Mouse (Mus musculus) bone marrow macrophage, adult 2 months (primary cell): ENCODE measurements at regions not wholly inside any gene's neighbourhood (a gene's known extent, or its start where the extent isn't known, plus 50 kb on each side); places are given as distances from the start of the nearest gene placed in this dataset.

Experiments
- H3K27ac ChIP-seq: 2 replicates; pipeline ENCODE4 v1.5.1; 2012; ENCODE audit warnings: low read depth, low read length; ENCODE audit not compliant: insufficient read depth
- H3K4me1 ChIP-seq: 2 replicates; pipeline ENCODE4 v1.6.1; 2012; ENCODE audit warnings: low read length; ENCODE audit not compliant: control insufficient read depth, insufficient read depth
- H3K4me3 ChIP-seq: 2 replicates; pipeline ENCODE4 v1.5.1; 2012; ENCODE audit warnings: mild to moderate bottlenecking, low read length, moderate library complexity; ENCODE audit not compliant: insufficient read depth
- CTCF ChIP-seq: IDR thresholded peaks from 2 replicates; pipeline ENCODE4 v1.5.1; 2012; ENCODE audit warnings: low read depth, mild to moderate bottlenecking, low read length, moderate library complexity
- POLR2A ChIP-seq: IDR thresholded peaks from 2 replicates; pipeline ENCODE4 v1.6.1; 2012; ENCODE audit warnings: mild to moderate bottlenecking, low read depth, low read length, borderline replicate concordance

DNA sequence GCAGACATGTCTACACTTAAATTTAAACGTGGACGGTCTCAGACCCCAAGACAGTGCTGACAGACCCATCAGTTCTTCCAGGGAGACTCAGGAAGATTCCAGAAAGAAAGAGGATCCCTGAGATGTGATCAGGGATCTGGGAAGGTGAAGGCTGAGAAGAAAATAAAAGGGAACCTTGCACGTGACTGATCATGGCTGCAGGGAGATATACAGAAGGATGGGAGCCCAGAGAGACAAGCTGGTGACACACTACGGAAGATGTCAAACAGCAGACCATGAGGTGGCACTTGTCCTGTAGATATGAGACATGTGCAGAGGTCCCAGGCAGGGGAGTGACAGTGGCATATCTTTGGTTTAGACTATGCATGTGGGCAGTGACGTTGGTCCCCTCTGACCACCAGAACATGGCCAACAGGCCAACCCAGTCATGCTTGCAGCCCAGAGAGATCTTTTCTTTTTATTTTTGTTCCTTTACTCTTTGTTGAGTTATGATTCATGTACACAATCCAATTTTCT is 231.5 kb downstream of the Rplp1 start:
- Histone ChIP-seq H3K4me3 (no peak overlapping the region), H3K27ac (no peak overlapping the region), H3K4me1 (peaks cover 23% of the 10 kb centered on the region)
- TF ChIP-seq CTCF (no peak), POLR2A (no peak)

DNA sequence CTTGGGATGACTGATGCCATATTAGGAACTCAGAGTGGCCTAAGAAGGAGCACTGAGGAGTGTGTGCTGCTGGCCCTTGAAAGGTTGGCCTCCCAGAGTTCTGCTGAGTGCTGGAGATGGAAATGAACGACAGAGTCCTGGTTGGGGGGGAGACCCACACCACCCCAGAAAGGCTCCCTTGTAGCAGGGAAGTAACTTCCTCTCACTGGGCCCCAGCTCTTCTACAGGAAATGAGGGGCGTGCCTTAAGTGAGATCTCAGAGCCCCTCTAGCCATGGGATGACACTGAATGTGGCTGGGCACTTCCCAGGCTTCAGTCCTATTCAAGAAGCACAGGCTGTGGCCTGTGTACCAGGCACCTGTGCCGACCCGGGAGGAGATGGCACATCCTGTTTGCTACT is 232.0 kb downstream of the Rplp1 start:
- peak overlapping the region; percentile 30 for H3K27ac ChIP-seq

DNA sequence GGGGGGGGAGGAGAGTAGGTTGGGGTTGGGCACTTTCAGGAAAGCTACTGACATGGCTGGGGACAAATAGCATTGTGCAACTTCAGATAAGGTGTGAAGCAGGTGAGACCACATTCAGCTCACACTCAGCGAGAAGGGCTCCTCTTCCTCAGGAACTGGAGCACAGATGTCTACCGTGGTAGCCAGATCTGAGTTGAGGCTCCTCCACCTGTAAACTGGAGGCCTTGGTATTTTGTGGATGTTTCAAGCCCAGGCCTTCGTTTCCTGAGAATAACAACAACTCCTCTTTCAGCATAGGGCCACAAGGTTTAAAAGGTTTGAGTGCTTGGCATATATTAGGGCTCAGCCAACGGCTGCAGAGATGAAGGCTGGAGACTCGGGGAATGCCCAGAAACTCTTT is 232.9 kb downstream of the Rplp1 start:
- Histone ChIP-seq H3K4me1 (peaks cover 23% of the 10 kb centered on the region), H3K4me3 (no peak overlapping the region), H3K27ac (0 out of 2 replicates have a peak overlapping the region, but pooled peaks have one; percentile 10)
- TF ChIP-seq CTCF (no peak), POLR2A (no peak)

More for the DNA sequence above, 232.0 kb downstream of the Rplp1 start:
- H3K4me3 ChIP-seq: no peak overlapping the region; the same call in 1 of the 2 replicates
- H3K4me1 ChIP-seq: peaks cover 23% of the 10 kb centered on the region
- no peak for TF ChIP-seq CTCF
- no peak for TF ChIP-seq POLR2A

DNA sequence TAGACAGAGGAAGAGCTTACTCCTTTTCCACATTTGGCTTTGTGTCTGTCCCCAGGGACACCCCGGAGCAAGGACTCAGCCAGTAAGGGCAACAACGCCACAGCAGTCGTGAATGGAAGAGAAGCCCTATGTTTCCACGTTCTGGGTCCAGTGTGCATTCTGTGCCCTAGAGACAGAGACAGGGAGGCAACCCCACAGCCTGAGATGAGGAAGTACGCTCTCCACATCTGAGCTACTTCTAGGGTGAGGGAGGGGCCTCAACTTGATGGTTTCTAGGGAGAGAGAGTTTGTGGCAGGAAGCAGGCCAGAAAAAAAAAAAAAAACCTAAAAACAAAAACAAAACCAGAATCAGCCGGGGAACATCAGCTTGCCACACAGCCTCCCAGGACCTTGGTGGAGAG is 233.4 kb downstream of the Rplp1 start:
- peaks cover 23% of the 10 kb centered on the region for H3K4me1 ChIP-seq
- H3K27ac ChIP-seq: peak overlapping the region; percentile 23; the same call in 1 of the 2 replicates
- H3K4me3 ChIP-seq: no peak overlapping the region
- TF ChIP-seq CTCF: no peak
- TF ChIP-seq POLR2A: no peak

DNA sequence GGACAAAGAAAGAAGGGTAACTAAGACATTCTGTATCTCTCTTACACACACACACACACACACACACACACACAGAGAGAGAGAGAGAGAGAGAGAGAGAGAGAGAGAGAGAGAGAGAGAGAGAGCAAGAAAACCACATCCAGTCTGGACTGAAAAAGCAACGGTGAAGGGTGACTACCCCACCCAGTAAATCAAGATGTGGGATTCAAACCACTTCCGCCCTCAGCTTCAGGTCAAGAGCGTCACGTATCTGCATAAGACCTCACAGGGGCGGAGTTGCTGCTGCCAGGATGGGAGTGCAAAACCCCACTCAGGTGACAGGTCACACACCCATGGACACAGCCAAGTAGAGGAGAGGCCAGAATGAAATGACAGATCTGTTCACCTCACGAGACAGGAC is 234.7 kb downstream of the Rplp1 start:
- H3K27ac ChIP-seq: no peak overlapping the region
- TF ChIP-seq POLR2A (no peak), CTCF (no peak)
- peaks cover 23% of the 10 kb centered on the region for H3K4me1 ChIP-seq
- no peak overlapping the region for H3K4me3 ChIP-seq

DNA sequence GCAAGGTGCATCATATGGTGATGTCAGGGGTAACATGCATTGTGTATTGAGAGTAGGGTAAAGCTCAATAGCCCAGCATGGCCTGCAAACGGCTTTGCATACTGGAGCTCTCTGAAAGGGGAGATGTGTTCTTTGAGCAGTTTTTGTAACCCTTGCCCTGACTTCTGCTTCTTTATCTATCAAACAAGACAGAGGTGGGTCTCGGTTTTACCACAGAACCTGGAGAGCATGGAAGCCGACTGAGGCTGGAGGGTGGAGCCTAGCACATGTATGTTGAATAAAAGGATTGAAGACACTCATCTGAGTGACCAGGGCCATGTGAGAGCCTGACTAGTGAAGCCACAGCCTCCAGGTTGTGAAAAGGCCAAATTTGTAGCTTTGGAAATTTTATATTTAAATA is 236.7 kb downstream of the Rplp1 start:
- Histone ChIP-seq H3K4me1 (peaks cover 18% of the 10 kb centered on the region), H3K4me3 (no peak overlapping the region), H3K27ac (no peak overlapping the region)
- no peak for TF ChIP-seq CTCF
- no peak for TF ChIP-seq POLR2A

DNA sequence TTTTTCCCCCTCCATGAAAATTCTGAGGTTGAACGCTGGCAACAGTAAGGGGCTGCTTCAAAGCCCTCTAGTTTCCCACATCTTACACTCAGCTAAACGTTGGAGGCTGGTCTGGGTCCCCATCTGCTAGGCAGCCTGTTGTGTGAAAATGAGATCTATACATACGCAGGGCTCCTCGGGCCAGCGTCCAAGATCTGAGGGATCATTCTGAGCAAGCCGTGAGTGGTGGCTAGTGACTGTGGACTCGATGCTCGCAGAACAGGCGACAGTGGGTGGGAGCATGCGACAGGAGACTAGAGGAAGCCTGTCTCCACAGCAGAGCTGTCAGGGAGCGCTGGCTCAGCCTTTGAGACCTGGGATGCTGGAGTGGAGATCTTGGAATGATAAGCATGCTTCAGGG is 237.3 kb downstream of the Rplp1 start:
- no peak overlapping the region for H3K4me3 ChIP-seq
- peaks cover 13% of the 10 kb centered on the region for H3K4me1 ChIP-seq

DNA sequence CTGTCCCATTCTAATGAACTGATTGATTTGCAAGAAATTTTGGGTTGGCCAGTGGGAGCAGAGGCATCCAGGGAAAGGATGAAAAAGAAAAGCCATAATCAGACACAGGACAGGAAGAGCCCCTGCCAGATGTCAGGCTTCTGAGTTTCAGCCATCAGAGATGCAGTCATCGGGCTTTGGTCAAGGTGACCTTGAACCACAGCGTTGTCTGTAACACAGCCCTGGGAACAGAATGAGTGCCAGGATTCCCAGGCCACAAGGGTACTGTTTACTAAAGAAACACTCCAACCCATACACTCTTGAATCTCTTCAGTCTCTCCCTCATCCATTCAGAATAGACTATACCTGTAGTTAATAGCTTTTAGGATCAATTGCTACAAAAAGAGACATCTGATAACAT is 239.0 kb downstream of the Rplp1 start:
- no peak for TF ChIP-seq POLR2A
- TF ChIP-seq CTCF: no peak
- Histone ChIP-seq H3K4me3 (no peak overlapping the region), H3K27ac (no peak overlapping the region), H3K4me1 (peaks cover 7% of the 10 kb centered on the region)

More for the DNA sequence above, 237.3 kb downstream of the Rplp1 start:
- no peak for TF ChIP-seq POLR2A
- no peak for TF ChIP-seq CTCF
- no peak overlapping the region for H3K27ac ChIP-seq

DNA sequence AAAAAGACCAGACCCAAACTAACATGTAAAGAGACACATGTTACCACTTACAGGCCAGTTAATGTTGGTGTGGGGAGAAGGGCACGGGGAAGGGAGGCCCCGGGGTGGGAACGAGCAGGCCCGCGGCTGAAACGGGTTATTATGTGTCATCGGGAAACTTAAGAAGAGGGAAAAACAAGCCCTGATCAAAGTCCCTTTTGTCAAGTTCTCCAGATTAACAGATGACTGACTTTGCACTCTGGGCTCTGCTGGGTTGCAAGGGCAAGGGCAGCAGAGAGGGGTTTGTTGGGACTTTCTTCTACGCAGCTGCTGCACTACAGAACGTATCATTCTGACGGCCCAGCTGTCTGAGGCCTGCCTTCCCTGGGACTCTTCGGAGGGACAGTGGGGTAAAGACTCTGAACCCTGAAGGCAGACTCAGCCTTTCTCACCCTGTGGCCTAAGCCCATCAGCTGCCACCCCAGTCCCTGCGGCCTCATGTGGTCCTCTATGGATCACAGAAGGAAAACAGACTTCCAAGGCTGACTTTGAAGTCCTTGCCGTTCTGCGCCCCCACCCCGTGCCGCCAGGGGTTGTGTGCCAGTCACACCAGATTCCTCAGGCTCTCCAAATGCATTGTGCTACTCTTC is 240.7 kb downstream of the Rplp1 start:
- H3K27ac ChIP-seq: no peak overlapping the region
- TF ChIP-seq CTCF: no peak
- TF ChIP-seq POLR2A: no peak
- peaks cover 18% of the 10 kb centered on the region for H3K4me1 ChIP-seq
- no peak overlapping the region for H3K4me3 ChIP-seq

DNA sequence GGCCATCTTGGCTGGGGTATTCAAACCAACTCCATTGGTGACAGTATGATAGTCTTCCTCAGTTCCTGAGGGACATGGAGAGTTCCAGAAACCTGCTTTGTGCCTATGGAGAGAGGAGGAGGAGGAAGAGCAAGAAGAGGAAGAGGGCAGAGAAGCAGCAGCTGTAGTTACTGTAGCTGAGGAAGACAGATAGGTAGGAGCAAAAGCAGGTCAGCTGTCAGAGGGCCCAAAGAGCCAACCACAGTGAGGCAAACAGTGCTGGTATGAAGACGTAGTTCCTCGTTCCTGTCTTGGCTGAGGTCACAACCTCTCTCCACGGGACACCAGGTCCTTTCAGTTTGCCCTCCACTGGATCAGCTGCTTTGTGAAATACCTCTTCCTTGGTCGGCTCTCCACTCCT is 243.4 kb downstream of the Rplp1 start:
- no peak overlapping the region for H3K4me3 ChIP-seq
- TF ChIP-seq POLR2A: no peak
- no peak for TF ChIP-seq CTCF
- H3K27ac ChIP-seq: no peak overlapping the region
- peaks cover 28% of the 10 kb centered on the region for H3K4me1 ChIP-seq
